Mouse (Mus musculus) small intestine, adult 2 months (tissue): ENCODE data around the gene Gnai2.

Experiments used
- CTCF ChIP-seq: fragments of 200-500 bp; IDR thresholded peaks from 2 replicates; pipeline ENCODE4 v1.5.1; 2012; ENCODE audit warnings: low read depth, mild to moderate bottlenecking, control low read depth, inconsistent platforms, low read length, moderate library complexity, mixed read lengths; ENCODE audit not compliant: insufficient replicate concordance, insufficient read length; ENCODE audit errors: extremely low read depth
- POLR2A ChIP-seq: fragments of 200-500 bp; IDR thresholded peaks from 2 replicates; pipeline ENCODE4 v1.6.1; 2012; ENCODE audit warnings: low read depth, mild to moderate bottlenecking, control low read depth, inconsistent platforms, low read length, moderate library complexity

DNA sequence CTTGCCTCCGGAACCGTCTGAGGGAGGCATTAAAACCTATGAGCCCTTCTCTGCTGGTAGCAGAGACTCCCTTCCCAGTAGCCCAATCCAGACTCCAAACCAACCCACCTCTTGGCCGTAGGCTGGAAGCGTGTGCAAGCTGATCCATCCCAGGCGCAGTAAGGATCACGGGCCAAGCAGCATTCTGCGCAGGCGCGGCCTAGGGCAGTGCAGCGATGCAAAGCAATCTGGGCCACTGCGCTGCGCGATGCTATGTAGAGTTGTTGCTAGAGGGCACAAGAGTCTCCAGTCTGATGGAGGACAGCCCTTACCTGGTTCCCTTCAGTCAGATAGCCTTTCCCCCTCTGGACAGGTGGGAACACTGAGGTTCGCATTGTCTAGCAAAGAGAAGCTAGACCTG lies 35.3 kb downstream of the Gnai2 start:
- no peak for TF ChIP-seq CTCF
- no peak for TF ChIP-seq POLR2A
